Mouse (Mus musculus) heart, adult 8-10 months (tissue): Measurements from ENCODE around the gene Ccrl2. TPM values are rescaled to one million over a fixed set of nuclear protein-coding genes. Genes with fewer than 3 reads are reported as not detected.

ENCODE experiments used
- total RNA-seq, 4 experiments: library from RNA; stranded (reverse); gene quantifications; 2 replicates each; pipeline ENCODE4 v1.2.4; 2022

Ccrl2 gene
- total RNA-seq, 4 experiments from 2014 or later = 8.5 to 13.7 (median 10.8) TPM

Other genes with a start within 250 kb of the Ccrl2 start
- gene Prss44, start 243.5 kb downstream of the Ccrl2 start, total RNA-seq = not detected
- gene Prss43, start 230.8 kb downstream of the Ccrl2 start, total RNA-seq = not detected
- under 1 TPM in 1 of 4 experiments, not detected in 3; 0.44 TPM for gene Prss45, start 222.9 kb downstream of the Ccrl2 start, total RNA-seq
- not detected for gene Prss46, start 213.0 kb downstream of the Ccrl2 start, total RNA-seq
- not detected for gene Prss50, start 199.6 kb downstream of the Ccrl2 start, total RNA-seq
- gene Als2cl, start 177.6 kb downstream of the Ccrl2 start, total RNA-seq = 10 to 100 TPM; 11.5 to 19.1 (median 14.7) TPM
- 1 to 10 TPM; 1.1 to 2.0 (median 1.6) TPM for gene Tmie, start 177.4 kb downstream of the Ccrl2 start, total RNA-seq
- gene Fam240a, start 140.7 kb downstream of the Ccrl2 start, total RNA-seq = not detected
- not detected for gene Tdgf1, start 111.4 kb downstream of the Ccrl2 start, total RNA-seq
- 100 to 1,000 TPM; 286 to 346 (median 321) TPM for gene Lrrc2, start 106.0 kb downstream of the Ccrl2 start, total RNA-seq
- gene Rtp3, start 66.9 kb downstream of the Ccrl2 start, total RNA-seq = 1 to 10 TPM; 2.6 to 4.8 (median 3.7) TPM
- gene Ltf, start 38.2 kb downstream of the Ccrl2 start, total RNA-seq = 1 to 10 TPM in 1 of 4 experiments, not detected in 3; 6.7 TPM
- gene Lrrfip2, start 60.1 kb upstream of the Ccrl2 start, total RNA-seq = 100 to 1,000 TPM in 2 of 4 experiments, 10 to 100 TPM in 2; 89.3 to 102 (median 96.2) TPM
- gene Mlh1, start 214.3 kb upstream of the Ccrl2 start, total RNA-seq = 1 to 10 TPM; 5.1 to 9.6 (median 7.6) TPM
- 10 to 100 TPM; 24.1 to 25.4 (median 24.9) TPM for gene Epm2aip1, start 214.4 kb upstream of the Ccrl2 start, total RNA-seq